In genomic region chr12:82066860-82067259, GRCm38 (mm10) we compare ENCODE assay signal across 12 mouse cellular contexts.
DNase-seq lines count a peak whose midpoint lies in the region; ATAC-seq and TF ChIP-seq lines count a peak whose summit lies in the region.
"Had no signal": no experiment of that assay in that cellular context is flagged by ENCODE, and none has a peak within 500 bp of the region (broad histone marks: within the 10 kb centered on the region; RNA-seq: fewer than 3 reads in every experiment).

No protein-coding gene starts in this region.

- 64% methylated on average over 4 of the region's 4 CpGs for WGBS in liver, adult 2 months
- 34% methylated on average over 4 of the region's 4 CpGs for WGBS in liver, embryonic 11.5 days
- WGBS in limb, embryonic 14.5 days, result 22% methylated on average over 4 of the region's 4 CpGs

- no peaks in the 10 kb centered on the region for H3K4me1 ChIP-seq in liver, adult 2 months (ENCODE audit: control insufficient read depth, insufficient read depth, low read length)
- H3K4me1 ChIP-seq in liver, embryonic 11.5 days (replicated peaks; ENCODE audit: control insufficient read depth, insufficient read depth, low read length), result no peaks in the 10 kb centered on the region
- H3K4me1 ChIP-seq in limb, embryonic 14.5 days (ENCODE audit: control insufficient read depth, insufficient read depth, low read length), result 0 out of 2 replicates have a peak, but pooled peaks cover 3% of the 10 kb centered on the region
- H3K4me1 ChIP-seq: midbrain, embryonic 12.5 days; neural tube, embryonic 15.5 days had no signal

- no peak overlapping the region for H3K4me3 ChIP-seq in liver, adult 2 months (ENCODE audit: insufficient read depth, low read depth, low read length)
- H3K4me3 ChIP-seq in liver, embryonic 11.5 days (ENCODE audit: low read depth, low read length), result no peak overlapping the region
- H3K4me3 ChIP-seq in limb, embryonic 14.5 days (replicated peaks; ENCODE audit: low read length), result no peak overlapping the region
- H3K4me3 ChIP-seq: embryonic facial prominence, embryonic 13.5 days; limb, embryonic 12.5 days; midbrain, embryonic 12.5 days; neural tube, embryonic 15.5 days had no signal

- H3K27ac ChIP-seq in liver, adult 2 months (replicated peaks; ENCODE audit: insufficient read depth, low read depth, low read length), result no peak overlapping the region
- no peak overlapping the region for H3K27ac ChIP-seq in liver, embryonic 11.5 days (ENCODE audit: low read depth, low read length)
- no peak overlapping the region for H3K27ac ChIP-seq in limb, embryonic 14.5 days (replicated peaks; ENCODE audit: low read depth, low read length)
- H3K27ac ChIP-seq: embryonic facial prominence, embryonic 13.5 days; limb, embryonic 12.5 days; midbrain, embryonic 12.5 days; neural tube, embryonic 15.5 days had no signal

- ATAC-seq in liver, embryonic 11.5 days (replicated peaks; ENCODE audit: low FRiP score), result no peak
- no peak for ATAC-seq in limb, embryonic 14.5 days (ENCODE audit: low FRiP score, low read depth)

- no peaks in the 10 kb centered on the region for H3K36me3 ChIP-seq in liver, adult 2 months (ENCODE audit: control insufficient read depth, insufficient read depth, low read length)
- no peaks in the 10 kb centered on the region for H3K36me3 ChIP-seq in liver, embryonic 11.5 days (ENCODE audit: control insufficient read depth, insufficient read depth, low read length)
- H3K36me3 ChIP-seq in limb, embryonic 14.5 days (ENCODE audit: control insufficient read depth, insufficient read depth, low read length), result no peaks in the 10 kb centered on the region
- H3K36me3 ChIP-seq: embryonic facial prominence, embryonic 13.5 days; limb, embryonic 12.5 days; midbrain, embryonic 12.5 days; neural tube, embryonic 15.5 days had no signal

- no peak overlapping the region for H3K4me2 ChIP-seq in liver, embryonic 11.5 days
- no peak overlapping the region for H3K4me2 ChIP-seq in limb, embryonic 14.5 days (replicated peaks; ENCODE audit: low read depth, low read length, severe bottlenecking)
- H3K4me2 ChIP-seq: embryonic facial prominence, embryonic 13.5 days; limb, embryonic 12.5 days; midbrain, embryonic 12.5 days; neural tube, embryonic 15.5 days had no signal

- DNase-seq in liver, adult 2 months (ENCODE audit: extremely low read depth, low read depth, low spot score), result peak; percentile 26
- DNase-seq in liver, embryonic 11.5 days (ENCODE audit: low spot score), result no peak
- DNase-seq in MEL-GATA-1-ER (ENCODE audit: extremely low read depth, low read depth), result peak; percentile 76
- DNase-seq in c-Kit-positive CD71-negative TER-119-negative erythroid progenitor cells, embryonic 14.5 days (ENCODE audit: low read depth), result peak; percentile 6
- peak; percentile 37 for DNase-seq in limb, embryonic 14.5 days (ENCODE audit: low spot score)
- no peak for DNase-seq in urinary bladder, postnatal 10 days (ENCODE audit: low spot score)
- no peak for DNase-seq in adrenal gland, postnatal 14 days
- DNase-seq: thymus, postnatal 36 days had no signal

- no peaks in the 10 kb centered on the region for H3K27me3 ChIP-seq in liver, adult 2 months (ENCODE audit: control insufficient read depth, insufficient read depth, low read length)
- H3K27me3 ChIP-seq in liver, embryonic 11.5 days (replicated peaks; ENCODE audit: control insufficient read depth, insufficient read depth, low read length), result no peaks in the 10 kb centered on the region
- no peaks in the 10 kb centered on the region for H3K27me3 ChIP-seq in limb, embryonic 14.5 days (ENCODE audit: control insufficient read depth, insufficient read depth, low read length)
- H3K27me3 ChIP-seq: embryonic facial prominence, embryonic 13.5 days; limb, embryonic 12.5 days; midbrain, embryonic 12.5 days; neural tube, embryonic 15.5 days had no signal

- no peak for TF ChIP-seq POLR2A in liver, adult 2 months (IDR thresholded peaks at IDR 0.05; ENCODE audit: extremely low read depth, insufficient read depth, low read length)
- TF ChIP-seq POLR2A in limb, embryonic 14.5 days (IDR thresholded peaks at IDR 0.05; ENCODE audit: borderline replicate concordance, extremely low read depth, insufficient read depth, insufficient read length), result no peak

- no peaks in the 10 kb centered on the region for H3K79me2 ChIP-seq in liver, adult 2 months (ENCODE audit: control insufficient read depth, insufficient read depth, low read length)

- no peaks in the 10 kb centered on the region for H3K9me3 ChIP-seq in liver, embryonic 11.5 days (ENCODE audit: control insufficient read depth, low read length)
- H3K9me3 ChIP-seq in limb, embryonic 14.5 days (ENCODE audit: control insufficient read depth, low read length), result no peaks in the 10 kb centered on the region
- H3K9me3 ChIP-seq: embryonic facial prominence, embryonic 13.5 days; neural tube, embryonic 15.5 days had no signal

- no peak overlapping the region for H3K9ac ChIP-seq in liver, adult 2 months (ENCODE audit: low read depth, low read length)
- H3K9ac ChIP-seq in liver, embryonic 11.5 days (ENCODE audit: low read depth, low read length), result no peak overlapping the region
- H3K9ac ChIP-seq in limb, embryonic 14.5 days (ENCODE audit: low read depth, low read length, severe bottlenecking), result no peak overlapping the region
- H3K9ac ChIP-seq: embryonic facial prominence, embryonic 13.5 days; limb, embryonic 12.5 days; midbrain, embryonic 12.5 days; neural tube, embryonic 15.5 days had no signal

- no peak for TF ChIP-seq CTCF in liver, adult 2 months (IDR thresholded peaks at IDR 0.05; ENCODE audit: low read depth, low read length)

Comparison
In these comparisons a context has a peak if more than half of its experiments do, and no peak if none do; other contexts are left out.
1. DNase-seq: peak in liver, adult 2 months (single experiment), MEL-GATA-1-ER (single experiment), c-Kit-positive CD71-negative TER-119-negative erythroid progenitor cells, embryonic 14.5 days (single experiment) and limb, embryonic 14.5 days (single experiment); none in liver, embryonic 11.5 days (single experiment), urinary bladder, postnatal 10 days (single experiment) and adrenal gland, postnatal 14 days (single experiment).